Mouse (Mus musculus): ENCODE measurements around the gene Sipa1l1.

The Sipa1l1 gene

GRCm38 (mm10) chr12:82382932-82383331 is 213.8 kb downstream of the Sipa1l1 start:
- no peak for DNase-seq (ENCODE audit: low spot score)

DNA sequence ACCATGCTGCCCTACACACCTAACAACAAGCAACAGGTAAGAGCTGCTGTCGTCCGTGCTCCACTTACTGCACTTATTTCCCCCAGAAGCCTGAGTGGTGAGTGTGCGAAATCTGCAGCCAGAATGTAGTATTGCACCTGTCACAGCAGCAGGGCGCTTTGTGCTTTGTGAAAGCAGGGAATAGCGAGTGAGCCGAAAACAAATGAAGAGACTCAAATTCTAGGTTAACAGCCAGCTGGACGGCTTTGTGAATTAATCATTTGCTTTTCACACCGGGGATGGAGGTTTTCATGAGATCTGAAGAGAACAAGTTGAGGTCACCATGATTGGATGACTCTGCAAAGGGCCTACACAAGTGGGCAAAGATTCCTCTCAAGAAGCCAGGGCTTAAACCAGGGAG is 215.6 kb downstream of the Sipa1l1 start:
- DNase-seq (ENCODE audit: low spot score) = no peak

DNA sequence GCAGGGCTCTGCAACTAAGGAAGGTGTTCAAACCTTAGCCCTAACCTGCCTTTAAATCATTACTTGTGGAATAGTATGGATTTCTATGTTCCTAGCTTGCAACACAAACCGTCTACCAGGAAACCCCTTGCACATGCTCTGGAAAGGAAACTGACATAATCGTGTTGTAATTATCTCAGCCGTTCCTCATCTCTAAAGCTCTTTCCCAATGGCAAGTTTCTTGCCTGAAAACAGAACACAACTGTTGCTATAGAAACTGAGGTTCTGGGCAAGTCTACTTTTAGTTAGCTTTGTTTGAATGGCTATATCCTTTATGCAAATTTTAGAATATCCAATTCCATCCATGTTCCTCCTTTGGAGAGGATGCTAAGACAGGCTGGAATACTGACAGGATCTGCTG is 217.9 kb downstream of the Sipa1l1 start:
- no peak for DNase-seq (ENCODE audit: low spot score)

DNA sequence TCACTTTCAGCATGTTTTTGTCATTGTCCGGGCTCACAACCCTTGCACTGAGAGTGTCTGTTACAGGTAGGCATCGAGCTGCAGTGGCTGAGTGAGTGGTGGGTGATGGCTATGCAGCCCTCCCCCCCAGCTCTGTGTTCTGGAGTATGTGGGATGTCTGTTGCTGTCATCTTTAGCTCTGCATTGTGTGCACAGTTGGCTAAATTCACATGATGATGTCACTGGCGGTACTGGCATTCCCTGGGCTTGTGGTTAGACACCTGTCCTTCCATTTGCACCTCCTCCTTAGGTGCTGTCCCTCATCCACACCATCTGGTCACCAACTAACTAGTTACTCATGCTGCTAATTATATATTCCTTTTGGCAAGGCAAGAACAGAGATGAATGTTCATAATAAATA is 218.5 kb downstream of the Sipa1l1 start:
- no peak for DNase-seq (ENCODE audit: low spot score)

- DNase-seq (ENCODE audit: low spot score) = no peak
Observed at GRCm38 (mm10) chr12:82388144-82388543, 219.0 kb downstream of the Sipa1l1 start.

- DNase-seq (ENCODE audit: low spot score) = no peak
Observed at GRCm38 (mm10) chr12:82394118-82394861, 225.2 kb downstream of the Sipa1l1 start.

- no peak for DNase-seq (ENCODE audit: low spot score)
Observed at GRCm38 (mm10) chr12:82395194-82395593, 226.1 kb downstream of the Sipa1l1 start.

DNA sequence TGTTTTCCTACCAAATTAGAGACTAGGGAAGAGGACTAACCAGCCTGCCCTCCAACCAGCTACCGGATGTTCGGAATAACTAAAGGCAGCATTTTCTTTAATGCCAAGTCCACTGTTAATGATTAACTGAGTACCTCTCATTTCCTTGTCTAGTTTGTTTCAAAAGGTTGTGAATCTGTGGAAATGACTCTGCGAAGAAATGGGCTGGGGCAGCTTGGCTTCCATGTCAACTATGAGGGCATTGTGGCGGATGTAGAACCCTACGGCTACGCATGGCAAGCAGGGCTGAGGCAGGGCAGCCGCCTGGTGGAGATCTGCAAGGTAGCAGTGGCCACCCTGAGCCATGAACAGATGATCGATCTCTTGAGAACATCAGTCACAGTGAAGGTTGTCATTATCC is 228.1 kb downstream of the Sipa1l1 start:
- no peak for DNase-seq (ENCODE audit: low spot score)

- no peak for DNase-seq (ENCODE audit: low spot score)
Observed at GRCm38 (mm10) chr12:82397751-82398150, 228.6 kb downstream of the Sipa1l1 start.

DNA sequence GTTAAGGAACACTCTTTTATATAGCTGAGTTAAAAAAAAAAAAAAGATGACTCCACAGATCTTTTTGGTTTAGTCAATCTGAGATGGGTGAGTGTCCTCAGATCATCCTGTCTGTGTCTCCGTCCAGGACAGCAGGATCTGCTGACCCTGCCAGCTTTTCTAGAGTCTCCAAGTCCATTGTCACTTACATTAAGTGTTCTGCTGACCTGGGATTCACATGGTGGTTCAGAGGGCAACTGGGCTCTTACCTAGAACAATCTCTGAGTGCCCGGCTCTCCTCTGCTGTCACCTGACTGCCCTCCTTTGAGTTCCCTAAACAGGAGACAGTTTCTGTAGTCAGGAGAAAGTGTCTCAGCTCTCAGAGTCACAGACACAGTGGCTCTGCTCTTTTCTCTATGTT is 229.8 kb downstream of the Sipa1l1 start:
- DNase-seq (ENCODE audit: low spot score) = no peak

GRCm38 (mm10) chr12:82399971-82400720 is 231.0 kb downstream of the Sipa1l1 start:
- DNase-seq (ENCODE audit: low spot score) = no peak

DNA sequence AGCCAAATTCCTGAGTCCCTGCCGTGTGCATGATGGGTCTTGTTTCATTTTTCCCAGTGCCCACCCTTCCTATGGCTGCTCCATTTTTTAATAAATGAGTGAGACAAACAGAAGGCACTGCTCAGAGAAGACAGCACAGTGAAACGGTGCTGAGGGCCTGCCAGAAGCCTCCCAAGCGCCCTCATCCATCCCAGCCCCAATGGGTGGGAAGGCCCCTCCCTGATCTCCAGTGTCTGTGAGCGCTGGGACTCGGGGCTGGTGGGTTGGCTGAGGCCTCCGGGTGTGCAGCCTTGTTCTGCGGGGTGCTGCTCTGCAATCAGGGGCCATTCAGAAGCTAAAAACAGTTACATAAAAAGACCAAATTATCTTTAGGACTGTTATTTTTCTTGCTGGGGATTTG is 231.7 kb downstream of the Sipa1l1 start:
- no peak for DNase-seq (ENCODE audit: low spot score)

- no peak for DNase-seq (ENCODE audit: low spot score)
Observed at GRCm38 (mm10) chr12:82401440-82401839, 232.3 kb downstream of the Sipa1l1 start.

DNA sequence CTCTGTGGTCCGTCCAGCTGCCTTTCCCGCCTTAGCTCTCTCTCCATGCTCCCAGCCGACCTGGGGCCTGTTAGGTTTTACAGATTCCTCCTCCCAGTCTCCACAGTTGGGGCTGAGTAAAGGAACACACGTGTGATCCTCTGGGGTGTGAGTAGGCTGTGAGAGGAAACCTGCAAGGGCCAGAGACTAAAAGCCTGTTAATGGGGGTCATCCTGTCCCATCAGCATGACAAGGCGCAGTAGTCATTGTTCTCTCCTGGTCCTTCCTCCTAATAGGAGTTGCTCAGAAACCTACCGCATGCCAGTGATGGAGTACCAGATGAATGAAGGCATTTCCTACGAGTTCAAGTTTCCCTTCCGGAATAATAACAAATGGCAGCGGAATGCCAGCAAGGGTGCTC is 233.5 kb downstream of the Sipa1l1 start:
- DNase-seq (ENCODE audit: low spot score) = no peak

DNA sequence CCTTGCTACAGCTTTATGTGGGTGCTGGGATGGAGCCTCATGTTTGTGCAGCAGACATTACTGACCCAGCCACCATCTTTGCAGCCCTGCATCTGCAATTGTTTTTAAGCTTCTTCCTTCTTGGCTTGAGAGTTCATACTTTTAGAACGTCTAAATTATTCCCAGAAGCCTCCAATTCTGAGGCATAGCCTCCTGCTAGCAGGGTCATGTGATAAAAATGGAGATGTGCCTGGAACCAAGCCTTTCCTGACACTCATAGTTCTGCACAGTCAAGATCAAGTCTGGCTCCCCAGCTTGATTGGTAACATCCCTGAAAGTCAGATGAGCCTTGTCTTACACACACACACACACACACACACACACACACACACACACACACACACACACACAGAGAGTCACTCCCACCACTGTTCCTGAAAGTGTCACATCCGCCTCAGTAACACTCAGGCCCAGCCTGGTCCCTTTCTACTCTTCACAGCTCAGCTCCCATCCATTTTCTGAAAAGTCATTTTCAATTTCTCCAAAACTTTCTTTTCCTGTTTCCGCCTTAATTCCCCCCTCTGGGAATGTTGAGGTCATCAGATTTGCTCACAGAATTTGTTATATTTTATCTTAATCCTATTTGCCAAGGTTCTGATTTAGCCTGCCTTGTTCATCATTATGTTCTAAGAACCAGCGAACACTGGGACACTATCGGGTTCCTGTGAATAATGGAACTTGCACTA is 238.6 kb downstream of the Sipa1l1 start:
- peak; percentile 27 for DNase-seq (ENCODE audit: low spot score)

- peak; percentile 73 for DNase-seq (ENCODE audit: low spot score)
Observed at GRCm38 (mm10) chr12:82408486-82408885, 239.4 kb downstream of the Sipa1l1 start.

GRCm38 (mm10) chr12:82409686-82410472 is 240.8 kb downstream of the Sipa1l1 start:
- DNase-seq (ENCODE audit: low spot score) = no peak

- peak; percentile 85 for DNase-seq (ENCODE audit: low spot score)
Observed at GRCm38 (mm10) chr12:82412291-82413032, 243.3 kb downstream of the Sipa1l1 start.

DNA sequence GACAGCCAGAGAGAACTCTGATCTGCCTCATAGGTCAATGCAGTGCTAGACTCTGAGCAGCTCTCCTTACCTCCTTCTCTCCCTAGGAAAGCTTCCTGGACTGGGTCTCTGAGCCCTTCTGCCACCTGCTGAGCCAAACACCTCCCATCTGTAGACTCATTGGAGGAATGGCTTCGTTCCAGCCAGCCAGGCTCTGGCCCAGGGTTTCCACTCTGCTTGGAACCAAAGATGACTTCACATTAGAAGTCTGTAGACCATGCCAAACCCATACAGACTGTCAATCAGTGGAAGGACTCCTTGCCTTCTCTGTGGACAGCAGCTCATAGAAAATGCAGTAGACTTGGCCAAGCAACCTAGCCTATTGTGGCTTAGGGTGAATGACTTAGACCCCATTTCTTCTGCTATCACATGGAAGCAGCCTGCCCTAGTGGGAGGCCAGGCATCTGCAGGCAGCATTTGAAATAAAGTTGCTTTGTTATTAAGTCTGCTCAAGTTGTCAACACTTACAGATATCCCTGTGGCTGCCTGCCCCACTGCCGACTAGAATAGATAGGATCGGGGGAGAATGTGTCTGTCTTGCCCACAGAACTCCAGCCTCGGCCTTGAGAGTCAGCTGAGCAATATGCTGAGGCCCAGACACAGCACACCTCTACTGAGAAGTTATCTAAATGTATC is 246.7 kb downstream of the Sipa1l1 start:
- peak; percentile 50 for DNase-seq (ENCODE audit: low spot score)

DNA sequence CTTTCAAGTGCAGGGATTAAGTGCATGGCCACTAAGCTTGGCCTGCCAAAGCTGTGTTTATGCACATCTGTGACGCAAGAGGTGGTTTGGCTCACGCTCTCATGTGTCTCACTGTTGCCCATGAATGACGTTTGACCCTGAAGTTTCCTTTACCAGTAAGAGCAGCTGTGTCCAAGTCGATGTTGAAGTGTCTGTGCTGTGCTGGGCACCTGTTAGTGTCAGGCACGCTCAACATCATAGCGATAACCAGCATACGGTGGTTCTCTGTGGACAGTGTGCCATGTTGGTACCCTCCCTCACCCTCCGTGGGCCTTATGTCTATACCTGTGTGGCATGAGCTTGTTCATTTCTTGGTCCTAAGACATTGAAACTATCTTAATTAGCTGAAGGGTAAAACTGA is 249.9 kb downstream of the Sipa1l1 start:
- DNase-seq (ENCODE audit: low spot score) = no peak

- peak; percentile 23 for DNase-seq (ENCODE audit: low spot score)
Observed at GRCm38 (mm10) chr12:82424783-82425182, 255.7 kb downstream of the Sipa1l1 start.
